Comparison of ENCODE assay signal across 22 mouse cellular contexts in genomic region chr6:137217841-137218463, GRCm38 (mm10). TPM values are rescaled to one million over a fixed set of nuclear protein-coding genes. Genes with fewer than 3 reads are reported as not detected.
A peak's percentile ranks its signal among the peaks of the same experiment; 100 is the strongest.
DNase-seq lines count a peak whose midpoint lies in the region; ATAC-seq and TF ChIP-seq lines count a peak whose summit lies in the region.
"Had no signal": no experiment of that assay in that cellular context is flagged by ENCODE, and none has a peak within 500 bp of the region (broad histone marks: within the 10 kb centered on the region; RNA-seq: fewer than 3 reads in every experiment).

No protein-coding gene starts in this region.

- no peaks in the 10 kb centered on the region for H3K27me3 ChIP-seq in forebrain, embryonic 11.5 days (ENCODE audit: control insufficient read depth, insufficient read depth, low read length)
- H3K27me3 ChIP-seq in forebrain, embryonic 14.5 days (replicated peaks; ENCODE audit: control insufficient read depth, insufficient read depth, low read length), result no peaks in the 10 kb centered on the region
- no peaks in the 10 kb centered on the region for H3K27me3 ChIP-seq in hindbrain, embryonic 14.5 days (ENCODE audit: control insufficient read depth, insufficient read depth, low read length)
- H3K27me3 ChIP-seq in hindbrain, embryonic 12.5 days, result no peaks in the 10 kb centered on the region
- no peaks in the 10 kb centered on the region for H3K27me3 ChIP-seq in hindbrain, postnatal 0 days (ENCODE audit: insufficient read depth, low read length)
- H3K27me3 ChIP-seq in hindbrain, embryonic 11.5 days (ENCODE audit: control insufficient read depth, insufficient read depth, low read length), result no peaks in the 10 kb centered on the region
- H3K27me3 ChIP-seq in liver, embryonic 11.5 days (replicated peaks; ENCODE audit: control insufficient read depth, insufficient read depth, low read length), result no peaks in the 10 kb centered on the region
- H3K27me3 ChIP-seq: forebrain, embryonic 15.5 days; heart, embryonic 13.5 days; intestine, embryonic 15.5 days had no signal

- no peak overlapping the region for H3K27ac ChIP-seq in forebrain, embryonic 11.5 days (ENCODE audit: low read depth, low read length)
- no peak overlapping the region for H3K27ac ChIP-seq in forebrain, embryonic 14.5 days (ENCODE audit: low read depth, low read length)
- H3K27ac ChIP-seq in hindbrain, embryonic 14.5 days, result no peak overlapping the region
- no peak overlapping the region for H3K27ac ChIP-seq in hindbrain, embryonic 12.5 days
- no peak overlapping the region for H3K27ac ChIP-seq in hindbrain, postnatal 0 days
- no peak overlapping the region for H3K27ac ChIP-seq in hindbrain, embryonic 11.5 days (ENCODE audit: low read depth, low read length)
- no peak overlapping the region for H3K27ac ChIP-seq in liver, embryonic 11.5 days (ENCODE audit: low read depth, low read length)
- H3K27ac ChIP-seq: forebrain, embryonic 10.5 days; forebrain, embryonic 15.5 days; heart, embryonic 13.5 days; intestine, embryonic 15.5 days had no signal

- H3K36me3 ChIP-seq in forebrain, embryonic 11.5 days (ENCODE audit: control insufficient read depth, insufficient read depth, low read length), result no peaks in the 10 kb centered on the region
- H3K36me3 ChIP-seq in forebrain, embryonic 14.5 days (ENCODE audit: control insufficient read depth, insufficient read depth, low read length), result no peaks in the 10 kb centered on the region
- no peaks in the 10 kb centered on the region for H3K36me3 ChIP-seq in hindbrain, embryonic 14.5 days (replicated peaks; ENCODE audit: control insufficient read depth, insufficient read depth)
- H3K36me3 ChIP-seq in hindbrain, embryonic 12.5 days, result no peaks in the 10 kb centered on the region
- H3K36me3 ChIP-seq in hindbrain, postnatal 0 days (ENCODE audit: insufficient read depth, low read length), result no peaks in the 10 kb centered on the region
- no peaks in the 10 kb centered on the region for H3K36me3 ChIP-seq in hindbrain, embryonic 11.5 days (ENCODE audit: control insufficient read depth, insufficient read depth, low read length)
- H3K36me3 ChIP-seq in liver, embryonic 11.5 days (ENCODE audit: control insufficient read depth, insufficient read depth, low read length), result no peaks in the 10 kb centered on the region
- H3K36me3 ChIP-seq: forebrain, embryonic 10.5 days; forebrain, embryonic 15.5 days; heart, embryonic 13.5 days; intestine, embryonic 15.5 days had no signal

- no peaks in the 10 kb centered on the region for H3K9me3 ChIP-seq in forebrain, embryonic 11.5 days (ENCODE audit: control insufficient read depth, low read length)
- H3K9me3 ChIP-seq in forebrain, embryonic 14.5 days (replicated peaks; ENCODE audit: control insufficient read depth, low read length), result no peaks in the 10 kb centered on the region
- no peaks in the 10 kb centered on the region for H3K9me3 ChIP-seq in hindbrain, embryonic 14.5 days (ENCODE audit: control insufficient read depth, low read length)
- H3K9me3 ChIP-seq in hindbrain, embryonic 12.5 days (replicated peaks), result no peaks in the 10 kb centered on the region
- H3K9me3 ChIP-seq in hindbrain, postnatal 0 days (ENCODE audit: low read length), result no peaks in the 10 kb centered on the region
- H3K9me3 ChIP-seq in hindbrain, embryonic 11.5 days (ENCODE audit: control insufficient read depth, low read length), result no peaks in the 10 kb centered on the region
- H3K9me3 ChIP-seq in liver, embryonic 11.5 days (ENCODE audit: control insufficient read depth, low read length), result no peaks in the 10 kb centered on the region
- H3K9me3 ChIP-seq: forebrain, embryonic 10.5 days; forebrain, embryonic 15.5 days; heart, embryonic 13.5 days; intestine, embryonic 15.5 days had no signal

- H3K9ac ChIP-seq in forebrain, embryonic 11.5 days (ENCODE audit: low read length), result no peak overlapping the region
- H3K9ac ChIP-seq in forebrain, embryonic 14.5 days (ENCODE audit: low read length), result no peak overlapping the region
- H3K9ac ChIP-seq in hindbrain, embryonic 14.5 days, result no peak overlapping the region
- no peak overlapping the region for H3K9ac ChIP-seq in hindbrain, embryonic 12.5 days
- H3K9ac ChIP-seq in hindbrain, postnatal 0 days (replicated peaks; ENCODE audit: low read length), result no peak overlapping the region
- H3K9ac ChIP-seq in hindbrain, embryonic 11.5 days (ENCODE audit: low read depth, low read length), result no peak overlapping the region
- no peak overlapping the region for H3K9ac ChIP-seq in liver, embryonic 11.5 days (ENCODE audit: low read depth, low read length)
- H3K9ac ChIP-seq: forebrain, embryonic 15.5 days; heart, embryonic 13.5 days; intestine, embryonic 15.5 days had no signal

- no peak for TF ChIP-seq CTCF in hindbrain, postnatal 0 days (IDR thresholded peaks at IDR 0.05; ENCODE audit: low read depth)

- H3K4me2 ChIP-seq in forebrain, embryonic 11.5 days (ENCODE audit: low read depth, low read length, severe bottlenecking), result no peak overlapping the region
- no peak overlapping the region for H3K4me2 ChIP-seq in forebrain, embryonic 14.5 days (ENCODE audit: low read length)
- no peak overlapping the region for H3K4me2 ChIP-seq in hindbrain, embryonic 14.5 days (replicated peaks)
- H3K4me2 ChIP-seq in hindbrain, embryonic 12.5 days (replicated peaks), result no peak overlapping the region
- no peak overlapping the region for H3K4me2 ChIP-seq in hindbrain, postnatal 0 days (ENCODE audit: low read depth, low read length)
- H3K4me2 ChIP-seq in hindbrain, embryonic 11.5 days (replicated peaks; ENCODE audit: low read depth, low read length), result no peak overlapping the region
- no peak overlapping the region for H3K4me2 ChIP-seq in liver, embryonic 11.5 days
- H3K4me2 ChIP-seq: forebrain, embryonic 15.5 days; heart, embryonic 13.5 days; intestine, embryonic 15.5 days had no signal

- ATAC-seq in forebrain, embryonic 11.5 days (replicated peaks; ENCODE audit: low FRiP score), result no peak
- no peak for ATAC-seq in forebrain, embryonic 14.5 days
- no peak for ATAC-seq in hindbrain, embryonic 14.5 days (ENCODE audit: low FRiP score)
- no peak for ATAC-seq in hindbrain, embryonic 12.5 days (ENCODE audit: low FRiP score)
- no peak for ATAC-seq in hindbrain, postnatal 0 days
- ATAC-seq in hindbrain, embryonic 11.5 days (ENCODE audit: low FRiP score), result no peak
- no peak for ATAC-seq in liver, embryonic 11.5 days (replicated peaks; ENCODE audit: low FRiP score)
- ATAC-seq: activated CD4-positive, CD25-positive, alpha-beta regulatory T cell, adult 4 months; forebrain, embryonic 15.5 days; intestine, embryonic 15.5 days had no signal

- no peaks in the 10 kb centered on the region for H3K4me1 ChIP-seq in forebrain, embryonic 11.5 days (replicated peaks; ENCODE audit: control insufficient read depth, insufficient read depth, low read length)
- no peaks in the 10 kb centered on the region for H3K4me1 ChIP-seq in forebrain, embryonic 14.5 days (ENCODE audit: control insufficient read depth, insufficient read depth, low read length)
- H3K4me1 ChIP-seq in hindbrain, embryonic 14.5 days (replicated peaks; ENCODE audit: control insufficient read depth, insufficient read depth, low read length), result no peaks in the 10 kb centered on the region
- H3K4me1 ChIP-seq in hindbrain, embryonic 12.5 days, result no peaks in the 10 kb centered on the region
- H3K4me1 ChIP-seq in hindbrain, postnatal 0 days (ENCODE audit: insufficient read depth, low read length), result no peaks in the 10 kb centered on the region
- no peaks in the 10 kb centered on the region for H3K4me1 ChIP-seq in hindbrain, embryonic 11.5 days (replicated peaks; ENCODE audit: control insufficient read depth, insufficient read depth, low read length)
- H3K4me1 ChIP-seq in liver, embryonic 11.5 days (replicated peaks; ENCODE audit: control insufficient read depth, insufficient read depth, low read length), result no peaks in the 10 kb centered on the region
- H3K4me1 ChIP-seq: forebrain, embryonic 10.5 days; forebrain, embryonic 15.5 days; heart, embryonic 13.5 days; intestine, embryonic 15.5 days had no signal

- DNase-seq in forebrain, embryonic 11.5 days (ENCODE audit: low spot score), result peak; percentile 9
- DNase-seq in forebrain, embryonic 14.5 days (ENCODE audit: low spot score), result no peak
- DNase-seq in hindbrain, embryonic 14.5 days (ENCODE audit: low spot score), result peak; percentile 35
- peak; percentile 21 for DNase-seq in hindbrain, postnatal 0 days (ENCODE audit: low spot score)
- no peak for DNase-seq in hindbrain, embryonic 11.5 days (ENCODE audit: low spot score)
- peak; percentile 14 for DNase-seq in liver, embryonic 11.5 days (ENCODE audit: low spot score)
- DNase-seq in liver, result no peak
- DNase-seq: adrenal gland, adult 8-10 months; adrenal gland, postnatal 25 days; cerebellum, adult 18-20 months; cerebellum, adult 9-10 months; cerebellum, postnatal 14 days; gastrocnemius, postnatal 25 days; heart, postnatal 14 days; heart, postnatal 4 days; kidney, adult 11 months had no signal

- H3K4me3 ChIP-seq in forebrain, embryonic 11.5 days (ENCODE audit: low read depth, low read length), result no peak overlapping the region
- H3K4me3 ChIP-seq in forebrain, embryonic 14.5 days (ENCODE audit: low read depth, low read length), result no peak overlapping the region
- H3K4me3 ChIP-seq in hindbrain, embryonic 14.5 days (replicated peaks; ENCODE audit: low read length), result no peak overlapping the region
- no peak overlapping the region for H3K4me3 ChIP-seq in hindbrain, embryonic 12.5 days
- no peak overlapping the region for H3K4me3 ChIP-seq in hindbrain, postnatal 0 days (ENCODE audit: low read length)
- H3K4me3 ChIP-seq in hindbrain, embryonic 11.5 days (ENCODE audit: low read depth, low read length), result no peak overlapping the region
- H3K4me3 ChIP-seq in liver, embryonic 11.5 days (ENCODE audit: low read depth, low read length), result no peak overlapping the region
- H3K4me3 ChIP-seq: forebrain, embryonic 10.5 days; forebrain, embryonic 15.5 days; heart, embryonic 13.5 days; intestine, embryonic 15.5 days had no signal

- WGBS in forebrain, embryonic 11.5 days, result 85% methylated on average over 8 of the region's 8 CpGs
- WGBS in forebrain, embryonic 14.5 days, result 82% methylated on average over 8 of the region's 8 CpGs
- 80% methylated on average over 8 of the region's 8 CpGs for WGBS in hindbrain, embryonic 14.5 days
- WGBS in hindbrain, embryonic 12.5 days, result 80% methylated on average over 8 of the region's 8 CpGs
- WGBS in hindbrain, postnatal 0 days, result 82% methylated on average over 8 of the region's 8 CpGs
- 77% methylated on average over 8 of the region's 8 CpGs for WGBS in hindbrain, embryonic 11.5 days
- WGBS in liver, embryonic 11.5 days, result 69% methylated on average over 8 of the region's 8 CpGs

RNA-seq across cellular contexts. Expression of gene Ptpro, which starts 34.2 kb away (rescaled TPM):
- polyA plus RNA-seq in forebrain, embryonic 11.5 days (2014; fragmentation: Nextera tagmentation; extraction: Ambion mirVana), result 12.5 and 14.4 TPM in 2 replicates
- polyA plus RNA-seq in forebrain, embryonic 14.5 days (2014; fragmentation: Nextera tagmentation; extraction: Ambion mirVana), result 41.7 and 51.2 TPM in 2 replicates
- polyA plus RNA-seq in hindbrain, embryonic 14.5 days (2014; fragmentation: Nextera tagmentation; extraction: Ambion mirVana), result 54.6 and 61.6 TPM in 2 replicates
- polyA plus RNA-seq in hindbrain, embryonic 12.5 days (2016; fragmentation: Nextera tagmentation; extraction: Ambion mirVana), result 26.1 and 28.1 TPM in 2 replicates
- 69.3 and 80.7 TPM in 2 replicates for total RNA-seq in hindbrain, postnatal 0 days (2014; rRNA removed)
- polyA plus RNA-seq in hindbrain, postnatal 0 days (2015; fragmentation: Nextera tagmentation; extraction: Ambion mirVana), result 26.1 and 28.4 TPM in 2 replicates
- polyA plus RNA-seq in hindbrain, embryonic 11.5 days (2014; fragmentation: Nextera tagmentation; extraction: Ambion mirVana), result 16.0 and 19.2 TPM in 2 replicates
- polyA plus RNA-seq in liver, embryonic 11.5 days (2014; fragmentation: Nextera tagmentation; extraction: Ambion mirVana), result 0.73 and 1.1 TPM in 2 replicates

RNA-seq across cellular contexts. Expression of gene Rerg, which starts 47.7 kb away (rescaled TPM):
- polyA plus RNA-seq in forebrain, embryonic 11.5 days (2014; fragmentation: Nextera tagmentation; extraction: Ambion mirVana), result 1.3 and 1.6 TPM in 2 replicates
- polyA plus RNA-seq in forebrain, embryonic 14.5 days (2014; fragmentation: Nextera tagmentation; extraction: Ambion mirVana), result 4.8 and 6.2 TPM in 2 replicates
- polyA plus RNA-seq in hindbrain, embryonic 14.5 days (2014; fragmentation: Nextera tagmentation; extraction: Ambion mirVana), result 6.5 and 8.6 TPM in 2 replicates
- 3.0 and 4.1 TPM in 2 replicates for polyA plus RNA-seq in hindbrain, embryonic 12.5 days (2016; fragmentation: Nextera tagmentation; extraction: Ambion mirVana)
- 1.2 and 1.6 TPM in 2 replicates for total RNA-seq in hindbrain, postnatal 0 days (2014; rRNA removed)
- polyA plus RNA-seq in hindbrain, postnatal 0 days (2015; fragmentation: Nextera tagmentation; extraction: Ambion mirVana), result 7.3 and 7.6 TPM in 2 replicates
- 1.9 and 2.2 TPM in 2 replicates for polyA plus RNA-seq in hindbrain, embryonic 11.5 days (2014; fragmentation: Nextera tagmentation; extraction: Ambion mirVana)
- 3.4 and 3.5 TPM in 2 replicates for polyA plus RNA-seq in liver, embryonic 11.5 days (2014; fragmentation: Nextera tagmentation; extraction: Ambion mirVana)
- polyA plus RNA-seq: activated CD4-positive, CD25-positive, alpha-beta regulatory T cell, adult 4 months had no signal

Comparison
In these comparisons a context has a peak if more than half of its experiments do, and no peak if none do; other contexts are left out.
1. DNase-seq: peak in forebrain, embryonic 11.5 days (single experiment), hindbrain, embryonic 14.5 days (single experiment), hindbrain, postnatal 0 days (single experiment) and liver, embryonic 11.5 days (single experiment); none in forebrain, embryonic 14.5 days (single experiment), hindbrain, embryonic 11.5 days (single experiment) and liver (single experiment).